Mouse (Mus musculus) cortical plate, adult 2 months (tissue): Measurements from ENCODE around the gene Smim4. TPM values are rescaled to one million over a fixed set of nuclear protein-coding genes. Genes with fewer than 3 reads are reported as not detected.

Experiments
- H3K27ac ChIP-seq: fragments of 200-500 bp; 2 replicates; pipeline ENCODE4 v1.5.1; 2012; ENCODE audit warnings: low read length, control low read depth, inconsistent platforms; ENCODE audit not compliant: insufficient read depth
- H3K4me1 ChIP-seq: fragments of 200-500 bp; 2 replicates; pipeline ENCODE4 v1.6.1; 2011; ENCODE audit warnings: low read length; ENCODE audit not compliant: control insufficient read depth, insufficient read depth
- H3K4me3 ChIP-seq: fragments of 200-500 bp; 2 replicates; pipeline ENCODE4 v1.5.1; 2011; ENCODE audit warnings: mild to moderate bottlenecking, low read length, control low read depth; ENCODE audit not compliant: insufficient read depth
- CTCF ChIP-seq: fragments of 200-500 bp; IDR thresholded peaks from 2 replicates; pipeline ENCODE4 v1.5.1; 2011; ENCODE audit warnings: mild to moderate bottlenecking, control low read depth, low read length; ENCODE audit not compliant: insufficient read depth; ENCODE audit errors: extremely low read depth
- POLR2A ChIP-seq: fragments of 200-500 bp; IDR thresholded peaks from 2 replicates; pipeline ENCODE4 v1.6.1; 2011; ENCODE audit warnings: mild to moderate bottlenecking, low read length, control low read depth; ENCODE audit not compliant: insufficient read depth; ENCODE audit errors: extremely low read depth
- polyA plus RNA-seq: library from polyadenylated mRNA; depleted of rRNA; stranded (reverse); fragments of >200 nt; gene quantifications from 2 replicates; pipeline ENCODE4 v1.2.3, GENCODE M21; 2012

Gene Smim4
- polyA plus RNA-seq, 1 experiment, result 28.4 TPM

GRCm38 (mm10) chr14:31128101-31128825 is 493 bp downstream of the Smim4 start:
- H3K4me3 ChIP-seq, result peak overlapping the region; percentile 90
- H3K4me1 ChIP-seq, result peaks cover 2% of the 10 kb centered on the region
- TF ChIP-seq CTCF (no peak), POLR2A (no peak)
- H3K27ac ChIP-seq, result peak overlapping the region; percentile 17; the same call in 1 of the 2 replicates

GRCm38 (mm10) chr14:31126826-31127225 is 1.9 kb downstream of the Smim4 start:
- Histone ChIP-seq H3K4me1 (no peaks in the 10 kb centered on the region; the same call in none of the 2 replicates), H3K27ac (no peak overlapping the region), H3K4me3 (no peak overlapping the region)
- TF ChIP-seq POLR2A (no peak), CTCF (no peak)

GRCm38 (mm10) chr14:31125106-31126075 is 3.4 kb downstream of the Smim4 start:
- Histone ChIP-seq H3K4me1 (no peaks in the 10 kb centered on the region; the same call in none of the 2 replicates), H3K4me3 (no peak overlapping the region), H3K27ac (no peak overlapping the region)
- TF ChIP-seq CTCF (no peak), POLR2A (no peak)

DNA sequence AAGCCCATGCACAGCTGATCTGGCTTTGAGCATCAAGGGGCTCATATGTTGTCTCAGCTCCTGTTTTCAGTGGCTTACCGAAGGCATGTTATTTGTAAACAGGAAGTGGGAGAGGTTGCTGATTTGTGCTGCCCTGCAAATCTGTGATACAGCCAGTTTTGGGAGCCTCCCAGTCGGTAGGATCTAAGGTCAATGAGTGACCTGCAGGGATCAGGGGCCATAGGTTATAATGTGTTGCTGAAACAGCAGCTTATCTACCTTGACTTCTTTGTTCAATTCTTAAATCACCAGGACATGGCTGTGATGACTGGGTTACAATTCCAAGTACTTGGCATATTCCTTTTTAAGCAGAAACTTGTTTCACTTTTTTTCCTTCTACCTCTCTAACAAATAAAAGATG is 13.2 kb downstream of the Smim4 start:
- no peaks in the 10 kb centered on the region for H3K4me1 ChIP-seq
- no peak overlapping the region for H3K4me3 ChIP-seq
- no peak for TF ChIP-seq POLR2A
- TF ChIP-seq CTCF, result no peak
- no peak overlapping the region for H3K27ac ChIP-seq

GRCm38 (mm10) chr14:31114011-31114410 is 14.7 kb downstream of the Smim4 start:
- H3K4me1 ChIP-seq, result no peaks in the 10 kb centered on the region
- H3K4me3 ChIP-seq, result no peak overlapping the region
- H3K27ac ChIP-seq, result no peak overlapping the region
- TF ChIP-seq CTCF (no peak), POLR2A (no peak)

DNA sequence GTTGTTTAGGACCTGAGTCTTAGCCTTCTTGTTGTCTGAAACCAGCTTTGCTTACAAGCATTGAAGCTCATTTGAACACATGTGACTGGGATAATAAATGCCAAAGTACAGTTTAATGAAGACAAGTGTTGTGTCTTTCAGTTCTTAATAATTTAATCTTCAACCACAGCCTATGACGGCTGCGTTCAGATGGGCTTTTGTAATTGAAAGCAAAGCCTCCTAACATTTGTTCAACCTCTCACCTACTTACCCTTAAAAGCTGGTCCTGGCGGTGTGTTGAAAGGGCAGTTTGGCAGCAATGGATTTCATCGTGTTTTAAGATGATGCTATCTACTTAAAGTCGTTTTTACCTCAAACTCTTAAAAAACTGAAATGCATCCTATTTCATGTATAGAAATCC is 16.6 kb downstream of the Smim4 start:
- no peaks in the 10 kb centered on the region for H3K4me1 ChIP-seq
- H3K4me3 ChIP-seq, result no peak overlapping the region
- no peak overlapping the region for H3K27ac ChIP-seq
- TF ChIP-seq POLR2A (no peak), CTCF (no peak)

- H3K27ac ChIP-seq, result no peak overlapping the region
- H3K4me1 ChIP-seq, result no peaks in the 10 kb centered on the region
- H3K4me3 ChIP-seq, result no peak overlapping the region
- TF ChIP-seq CTCF (no peak), POLR2A (no peak)
These were observed 18.1 kb downstream of the Smim4 start for GRCm38 (mm10) chr14:31110613-31111012.

- Histone ChIP-seq H3K27ac (no peak overlapping the region), H3K4me3 (no peak overlapping the region), H3K4me1 (no peaks in the 10 kb centered on the region)
- TF ChIP-seq POLR2A, result no peak
- TF ChIP-seq CTCF, result no peak
These were observed 23.6 kb downstream of the Smim4 start for GRCm38 (mm10) chr14:31105156-31105555.

GRCm38 (mm10) chr14:31089918-31090317 is 38.8 kb downstream of the Smim4 start:
- H3K4me3 ChIP-seq, result no peak overlapping the region

More at GRCm38 (mm10) chr14:31089918-31090317, 38.8 kb downstream of the Smim4 start:
- no peaks in the 10 kb centered on the region for H3K4me1 ChIP-seq
- no peak overlapping the region for H3K27ac ChIP-seq
- TF ChIP-seq CTCF (no peak), POLR2A (no peak)
